Mouse (Mus musculus) midbrain, embryonic 14.5 days (tissue): Measurements from ENCODE around the gene Tulp3. TPM values are rescaled to one million over a fixed set of nuclear protein-coding genes. Genes with fewer than 3 reads are reported as not detected.

ENCODE experiments used
- ATAC-seq: fragments of 200-750 bp; cut with Nextera tagmentation; 2 replicates; pipeline ENCODE4 v1.8.0; 2017; ENCODE audit warnings: moderate number of reproducible peaks, moderate library complexity; ENCODE audit not compliant: low FRiP score, low TSS enrichment
- DNase-seq: peaks from one replicate; pipeline ENCODE4 v3.0.0-alpha.2; 2015
- H3K27ac ChIP-seq: fragments of 300-500 bp; sonication (generic); replicated peaks from 2 replicates; pipeline ENCODE4 v1.5.1; 2014; ENCODE audit warnings: mild to moderate bottlenecking, low read depth, low read length, moderate library complexity
- H3K27me3 ChIP-seq: fragments of 300-500 bp; sonication (generic); 2 replicates; pipeline ENCODE4 v1.6.1; 2014; ENCODE audit warnings: low read length, control low read depth, mixed read lengths; ENCODE audit not compliant: control insufficient read depth, insufficient read depth
- H3K36me3 ChIP-seq: fragments of 300-500 bp; sonication (generic); 2 replicates; pipeline ENCODE4 v1.6.1; 2014; ENCODE audit warnings: low read length, control low read depth; ENCODE audit not compliant: control insufficient read depth, insufficient read depth
- H3K4me1 ChIP-seq: fragments of 300-500 bp; sonication (generic); 2 replicates; pipeline ENCODE4 v1.6.1; 2014; ENCODE audit warnings: mild to moderate bottlenecking, antibody characterized with exemption, low read length, control low read depth; ENCODE audit not compliant: control insufficient read depth, insufficient read depth
- H3K4me2 ChIP-seq: fragments of 300-500 bp; sonication (generic); 2 replicates; pipeline ENCODE4 v1.6.1; 2014; ENCODE audit warnings: mild to moderate bottlenecking, low read length, moderate library complexity
- H3K4me3 ChIP-seq: fragments of 300-500 bp; sonication (generic); replicated peaks from 2 replicates; pipeline ENCODE4 v1.5.1; 2014; ENCODE audit warnings: low read depth, low read length
- H3K9ac ChIP-seq: fragments of 300-500 bp; sonication (generic); replicated peaks from 2 replicates; pipeline ENCODE4 v1.6.1; 2014; ENCODE audit warnings: mild to moderate bottlenecking, low read length, moderate library complexity
- H3K9me3 ChIP-seq: fragments of 300-500 bp; sonication (generic); 2 replicates; pipeline ENCODE4 v1.6.1; 2016; ENCODE audit warnings: low read length, control low read depth, mixed read lengths; ENCODE audit not compliant: control insufficient read depth
- WGBS: fragments of 180-500 bp; shearing (Covaris S2); extraction: QIAGEN DNeasy Blood & Tissue Kit; methylation state at CpG from one replicate; pipeline ENCODE4 v1.1.7; 2014; 5-methylcytosine and 5-hydroxymethylcytosine counted together
- polyA plus RNA-seq: library from polyadenylated mRNA; unstranded; fragments of >200 nt; fragmentation: Nextera tagmentation; extraction: Ambion mirVana; gene quantifications from 2 replicates; pipeline ENCODE4 v1.2.1, GENCODE M21; 2014

The Tulp3 gene
- polyA plus RNA-seq, 1 experiment from 2014 or later: 13.8 TPM

DNA sequence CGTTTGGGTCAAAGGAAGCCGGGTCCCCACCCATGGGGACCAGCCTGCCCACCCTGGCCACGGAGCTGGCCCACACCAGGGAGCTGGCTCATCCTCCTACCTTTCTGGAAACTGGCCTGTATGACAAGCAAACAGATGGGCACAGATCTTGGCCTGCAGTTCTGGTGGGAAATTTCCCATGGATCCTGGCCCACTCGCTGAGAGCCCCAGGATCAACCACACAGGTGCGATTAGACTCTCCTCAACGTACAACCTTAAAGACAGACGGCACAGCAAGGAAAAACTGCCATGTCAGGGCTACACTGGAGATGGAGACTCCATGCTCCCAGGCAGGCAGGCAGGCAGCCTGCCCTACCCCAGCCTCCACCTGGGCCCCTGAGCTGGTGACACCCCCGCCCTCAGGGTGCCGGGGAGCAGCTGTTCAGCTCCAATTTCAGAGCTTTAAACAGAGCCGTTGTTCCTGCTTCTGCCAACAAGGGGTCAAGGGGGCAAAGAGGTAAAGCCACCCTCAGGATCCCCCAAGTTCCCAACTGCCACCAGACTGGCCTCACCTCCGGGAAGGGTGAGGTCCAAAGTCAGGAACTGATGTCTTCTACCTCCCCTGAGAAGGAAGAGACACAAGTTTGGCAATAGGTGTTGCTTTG is 58.8 kb downstream of the Tulp3 start:
- Histone ChIP-seq H3K9me3 (no peaks in the 10 kb centered on the region), H3K4me2 (no peak overlapping the region), H3K4me1 (peaks cover 8% of the 10 kb centered on the region; the same call in 1 of the 2 replicates), H3K27ac (no peak overlapping the region), H3K36me3 (no peaks in the 10 kb centered on the region), H3K9ac (no peak overlapping the region), H3K27me3 (peaks cover 41% of the 10 kb centered on the region), H3K4me3 (no peak overlapping the region)
- 42% methylated on average over 11 of the region's 11 CpGs for WGBS
- ATAC-seq (no peak), DNase-seq (no peak)

DNA sequence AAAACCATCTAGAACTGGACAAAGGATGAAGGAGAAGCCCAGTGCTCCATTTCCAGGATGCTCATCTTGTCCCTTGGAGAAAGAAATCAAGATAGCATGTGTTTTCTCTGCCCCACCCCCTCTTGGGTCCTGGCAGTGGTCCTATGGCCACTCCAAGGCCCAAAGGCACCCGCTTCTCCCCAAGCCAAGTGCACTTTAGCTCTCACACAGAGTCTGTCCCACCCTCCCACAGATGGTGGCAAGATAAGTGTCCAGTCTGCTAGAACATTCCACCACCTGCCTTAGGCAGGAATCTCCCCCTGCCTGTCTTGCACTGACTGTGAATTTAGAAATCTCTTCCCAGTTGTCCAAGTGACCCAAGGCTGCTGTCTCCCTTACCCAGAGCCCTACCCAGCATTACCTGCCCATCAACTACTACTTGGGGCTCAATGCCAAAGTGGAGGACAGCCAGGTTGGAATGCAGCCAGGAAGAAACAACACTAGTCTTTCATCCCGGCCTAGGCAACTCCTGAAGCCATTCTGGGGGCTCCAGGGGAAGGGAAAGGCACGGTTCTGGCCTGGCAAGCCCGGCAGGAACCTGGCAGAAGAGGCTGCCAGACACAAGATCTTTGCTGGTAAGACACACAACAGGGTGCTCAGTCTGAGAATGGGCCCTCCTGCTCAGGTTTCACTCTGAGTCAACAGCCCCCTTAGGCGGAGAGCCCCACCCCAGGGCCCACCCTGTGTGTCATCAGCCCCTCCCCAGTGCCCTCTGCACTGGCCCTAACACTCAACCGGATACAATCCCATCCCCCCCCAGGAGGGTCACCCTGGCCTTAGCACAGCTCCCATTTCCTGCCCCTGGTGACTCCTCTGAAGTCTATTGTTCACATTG is 59.5 kb downstream of the Tulp3 start:
- H3K4me2 ChIP-seq: no peak overlapping the region
- 51% methylated on average over 6 of the region's 6 CpGs for WGBS
- no peak overlapping the region for H3K27ac ChIP-seq
- ATAC-seq (no peak; the same call in 1 of the 2 replicates), DNase-seq (peak; percentile 42)
- no peaks in the 10 kb centered on the region for H3K36me3 ChIP-seq
- H3K27me3 ChIP-seq: peaks cover 33% of the 10 kb centered on the region
- no peaks in the 10 kb centered on the region for H3K9me3 ChIP-seq
- H3K4me1 ChIP-seq: peaks cover 8% of the 10 kb centered on the region; the same call in 1 of the 2 replicates
- H3K9ac ChIP-seq: no peak overlapping the region
- H3K4me3 ChIP-seq: no peak overlapping the region

DNA sequence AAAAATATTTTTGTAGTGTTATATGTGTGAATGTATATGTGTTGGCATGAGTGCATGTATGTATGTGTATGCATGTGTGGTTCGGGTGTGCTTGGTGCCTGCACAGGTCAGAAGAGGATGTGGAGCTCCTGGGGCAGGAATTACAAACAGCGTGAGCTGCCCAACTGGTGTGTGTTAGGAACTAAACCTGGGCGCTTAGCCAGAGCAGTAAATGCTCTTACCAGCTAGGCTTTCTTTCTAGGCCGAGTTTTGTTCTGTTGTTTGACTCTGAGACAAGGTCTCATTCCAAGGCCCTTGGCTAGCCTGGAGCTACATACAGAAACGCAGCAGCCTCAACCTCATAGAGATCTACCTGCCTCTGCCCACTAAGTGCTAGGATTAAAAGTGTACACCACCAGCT is 64.4 kb downstream of the Tulp3 start:
- Histone ChIP-seq H3K9ac (no peak overlapping the region), H3K4me1 (no peaks in the 10 kb centered on the region), H3K27me3 (no peaks in the 10 kb centered on the region; the same call in 1 of the 2 replicates), H3K36me3 (no peaks in the 10 kb centered on the region), H3K4me2 (no peak overlapping the region), H3K9me3 (no peaks in the 10 kb centered on the region), H3K27ac (no peak overlapping the region), H3K4me3 (no peak overlapping the region)
- DNase-seq: no peak
- WGBS: 83% methylated on average over 5 of the region's 5 CpGs
- no peak for ATAC-seq

DNA sequence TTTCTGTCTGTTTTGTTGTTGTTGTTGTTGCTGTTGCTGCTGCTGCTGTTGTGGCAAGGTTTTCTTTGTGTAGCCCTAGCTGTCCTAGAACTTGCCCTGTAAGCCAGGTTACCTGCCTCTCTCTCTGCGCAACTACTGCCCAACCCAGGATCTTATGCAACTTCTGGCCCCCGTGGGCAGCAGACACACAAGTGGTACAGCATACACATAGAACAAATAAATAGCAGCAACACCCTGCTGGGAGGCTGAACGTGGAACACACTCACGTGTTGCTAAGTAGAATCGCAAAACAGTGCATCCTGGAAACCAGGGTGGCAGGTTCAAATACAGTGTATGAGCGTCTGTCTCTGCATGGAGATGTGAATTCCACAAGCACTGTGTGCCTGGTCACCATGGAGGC is 67.0 kb downstream of the Tulp3 start:
- ATAC-seq (no peak), DNase-seq (no peak)
- Histone ChIP-seq H3K4me3 (no peak overlapping the region), H3K9ac (no peak overlapping the region), H3K36me3 (no peaks in the 10 kb centered on the region), H3K27me3 (no peaks in the 10 kb centered on the region; the same call in 1 of the 2 replicates), H3K4me2 (no peak overlapping the region), H3K4me1 (no peaks in the 10 kb centered on the region), H3K27ac (no peak overlapping the region), H3K9me3 (no peaks in the 10 kb centered on the region)
- WGBS: 83% methylated on average over 6 of the region's 6 CpGs

DNA sequence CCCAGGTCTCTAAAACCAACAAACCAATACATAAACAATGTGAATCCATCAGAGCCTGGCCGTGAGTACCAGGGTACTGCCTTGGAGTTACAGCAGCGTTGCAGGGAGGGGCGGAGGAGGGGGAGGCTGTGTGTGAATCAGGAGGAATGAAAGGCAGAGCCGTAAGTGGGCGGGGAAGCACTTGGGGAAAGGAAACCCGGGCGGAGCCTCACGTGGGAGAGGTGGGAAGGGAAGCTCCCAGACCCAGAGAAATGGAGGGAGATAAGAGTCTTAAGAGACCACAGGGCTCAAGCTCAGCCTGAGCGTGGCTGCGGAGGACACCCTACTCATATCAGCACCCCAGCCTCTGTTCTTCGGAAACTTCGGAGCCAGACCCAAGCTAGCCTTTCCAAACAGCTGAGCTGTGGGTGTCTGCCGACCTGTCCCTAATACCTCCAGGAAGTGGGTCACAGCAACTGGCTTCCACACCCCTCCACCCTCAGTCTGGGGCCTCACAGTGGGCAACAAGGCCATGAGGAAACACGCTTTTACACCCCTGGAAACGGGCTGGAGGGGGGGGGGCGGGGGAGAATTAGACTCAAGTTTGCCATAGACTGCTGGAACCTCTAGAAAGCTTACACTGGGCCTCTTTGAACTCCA is 69.7 kb downstream of the Tulp3 start:
- no peaks in the 10 kb centered on the region for H3K4me1 ChIP-seq
- no peaks in the 10 kb centered on the region for H3K9me3 ChIP-seq
- no peaks in the 10 kb centered on the region; the same call in 1 of the 2 replicates for H3K27me3 ChIP-seq
- H3K9ac ChIP-seq: no peak overlapping the region
- DNase-seq (peak; percentile 45), ATAC-seq (no peak)
- 14% methylated on average over 16 of the region's 16 CpGs for WGBS
- peak overlapping the region; percentile 29 for H3K4me2 ChIP-seq
- H3K27ac ChIP-seq: no peak overlapping the region
- no peak overlapping the region for H3K4me3 ChIP-seq
- H3K36me3 ChIP-seq: no peaks in the 10 kb centered on the region

DNA sequence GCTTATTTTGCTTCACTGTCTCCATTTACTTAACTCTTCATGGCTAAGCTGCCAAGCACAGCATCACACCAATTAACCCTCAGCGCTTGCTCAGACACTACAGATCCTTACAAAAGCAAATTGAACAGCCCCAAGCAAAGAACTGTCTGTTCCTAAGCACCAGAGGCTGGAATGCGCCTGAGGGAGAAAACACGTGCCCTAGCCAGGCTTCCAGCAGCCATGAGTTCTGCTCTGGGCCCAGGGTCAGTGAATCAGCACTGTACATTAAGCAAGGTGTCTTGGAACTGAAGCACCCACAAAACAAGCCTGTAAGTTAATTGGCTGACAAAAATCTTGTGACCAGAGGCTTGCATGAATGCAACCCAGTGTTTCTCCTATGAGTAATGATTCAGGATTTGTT is 73.5 kb downstream of the Tulp3 start:
- Histone ChIP-seq H3K9me3 (no peaks in the 10 kb centered on the region), H3K4me3 (no peak overlapping the region), H3K9ac (no peak overlapping the region), H3K4me2 (no peak overlapping the region), H3K27ac (0 out of 2 replicates have a peak overlapping the region, but pooled peaks have one; percentile 42), H3K36me3 (no peaks in the 10 kb centered on the region), H3K27me3 (no peaks in the 10 kb centered on the region), H3K4me1 (no peaks in the 10 kb centered on the region)
- 10% methylated on average over 3 of the region's 3 CpGs for WGBS
- DNase-seq (peak; percentile 71), ATAC-seq (peak; percentile 31; the same call in 1 of the 2 replicates)

DNA sequence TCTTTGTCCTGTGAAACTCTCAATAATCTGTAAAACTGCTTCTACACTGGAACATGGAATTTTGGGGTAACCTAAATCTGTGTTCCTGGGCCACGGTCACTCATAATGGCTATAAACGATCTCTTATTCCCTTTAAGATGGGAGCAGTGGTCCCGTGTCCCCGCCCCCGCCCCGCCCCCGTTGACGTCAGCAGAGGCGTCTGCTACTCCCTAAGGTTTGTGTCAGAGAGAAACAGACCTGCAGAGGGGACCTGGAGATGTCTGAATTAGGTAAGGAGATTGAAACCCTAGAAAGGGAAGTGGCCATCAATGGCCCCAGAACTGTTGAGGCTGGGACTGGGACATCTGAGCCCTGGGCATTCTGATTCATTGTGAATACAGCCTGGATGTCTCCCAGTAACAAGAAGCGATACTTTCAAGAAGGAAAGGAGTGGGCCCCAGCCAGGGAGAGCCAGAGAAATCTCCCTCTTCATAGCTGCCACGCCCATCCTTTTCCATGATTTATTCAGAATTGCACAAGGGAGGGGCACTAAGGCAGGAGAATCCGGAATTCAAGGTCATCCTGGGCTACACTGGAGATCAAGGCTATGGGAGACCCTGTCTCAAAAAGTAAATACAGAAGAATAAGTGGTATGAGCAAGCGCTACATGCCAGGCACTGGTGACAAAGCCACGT is 75.0 kb downstream of the Tulp3 start:
- ATAC-seq: no peak
- no peaks in the 10 kb centered on the region for H3K36me3 ChIP-seq

DNA sequence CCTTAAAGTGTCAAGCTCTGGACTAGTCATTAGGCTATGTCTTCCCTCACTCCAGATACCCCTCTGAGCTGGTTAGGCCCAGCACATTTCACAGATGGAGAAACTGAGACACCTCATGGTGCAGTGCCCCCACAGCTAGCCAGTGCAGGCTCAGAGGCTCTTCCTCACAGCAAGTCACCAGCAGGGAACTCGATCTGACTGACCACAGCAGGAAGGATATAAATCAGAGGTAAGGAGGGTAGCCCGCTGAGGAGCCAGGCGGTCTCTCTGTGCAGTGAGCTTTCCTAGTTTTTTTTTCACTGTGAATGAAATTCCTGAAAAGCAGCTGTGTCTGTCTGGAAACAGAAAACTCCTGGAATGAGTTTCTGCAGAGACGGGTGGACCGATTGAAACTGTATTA is 76.0 kb downstream of the Tulp3 start:
- no peak overlapping the region for H3K9ac ChIP-seq
- no peaks in the 10 kb centered on the region for H3K36me3 ChIP-seq
- H3K27me3 ChIP-seq: no peaks in the 10 kb centered on the region
- H3K27ac ChIP-seq: no peak overlapping the region
- H3K4me2 ChIP-seq: no peak overlapping the region
- DNase-seq (no peak), ATAC-seq (no peak)
- H3K9me3 ChIP-seq: no peaks in the 10 kb centered on the region
- H3K4me3 ChIP-seq: no peak overlapping the region
- 66% methylated on average over 5 of the region's 5 CpGs for WGBS
- no peaks in the 10 kb centered on the region for H3K4me1 ChIP-seq

More for the DNA sequence above, 75.0 kb downstream of the Tulp3 start:
- Histone ChIP-seq H3K27ac (no peak overlapping the region), H3K4me1 (no peaks in the 10 kb centered on the region), H3K4me2 (no peak overlapping the region), H3K9ac (no peak overlapping the region), H3K27me3 (no peaks in the 10 kb centered on the region), H3K9me3 (no peaks in the 10 kb centered on the region), H3K4me3 (no peak overlapping the region)
- WGBS: 59% methylated on average over 14 of the region's 14 CpGs
- no peak for DNase-seq
